Mouse (Mus musculus): ENCODE measurements around the gene Polr2l.

- TF ChIP-seq CTCF (IDR thresholded peaks at IDR 0.05; ENCODE audit: insufficient read depth, low read depth, low read length) = no peak
- no peak for TF ChIP-seq POLR2A (IDR thresholded peaks at IDR 0.05; ENCODE audit: insufficient read depth, low read depth, low read length)
Observed at GRCm38 (mm10) chr7:141495379-141495778, 20.4 kb upstream of the Polr2l start.

All from olfactory bulb, adult 2 months (tissue).